Mouse (Mus musculus) liver, postnatal 0 days (tissue): ENCODE measurements around the gene Vwa7. TPM values are rescaled to one million over a fixed set of nuclear protein-coding genes. Genes with fewer than 3 reads are reported as not detected.

ENCODE experiments used
- ATAC-seq: fragments of 200-750 bp; cut with Nextera tagmentation; 2 replicates; pipeline ENCODE4 v1.8.0; 2017; ENCODE audit warnings: mild to moderate bottlenecking, moderate library complexity
- DNase-seq: peaks from one replicate; pipeline ENCODE4 v3.0.0-alpha.2; 2016
- H3K27ac ChIP-seq: fragments of 300-500 bp; sonication (generic); 2 replicates; pipeline ENCODE4 v1.5.1; 2014; ENCODE audit warnings: antibody characterized with exemption, moderate library complexity, mild to moderate bottlenecking, low read depth
- H3K27me3 ChIP-seq: fragments of 300-500 bp; sonication (generic); 2 replicates; pipeline ENCODE4 v1.6.1; 2014; ENCODE audit warnings: low read length, control low read depth, mixed read lengths; ENCODE audit not compliant: insufficient read depth
- H3K36me3 ChIP-seq: fragments of 300-500 bp; sonication (generic); replicated peaks from 2 replicates; pipeline ENCODE4 v1.6.1; 2014; ENCODE audit warnings: mild to moderate bottlenecking, control low read depth, low read length, moderate library complexity, mixed read lengths; ENCODE audit not compliant: insufficient read depth
- H3K4me1 ChIP-seq: fragments of 300-500 bp; sonication (generic); 2 replicates; pipeline ENCODE4 v1.6.1; 2014; ENCODE audit warnings: antibody characterized with exemption, mild to moderate bottlenecking, control low read depth; ENCODE audit not compliant: insufficient read depth
- H3K4me2 ChIP-seq: fragments of 300-500 bp; sonication (generic); 2 replicates; pipeline ENCODE4 v1.6.1; 2014; ENCODE audit warnings: low read depth, mild to moderate bottlenecking, low read length, moderate library complexity, mixed read lengths
- H3K4me3 ChIP-seq: fragments of 300-500 bp; sonication (generic); 2 replicates; pipeline ENCODE4 v1.5.1; 2014; ENCODE audit warnings: low read depth, low read length
- H3K9ac ChIP-seq: fragments of 300-500 bp; sonication (generic); replicated peaks from 2 replicates; pipeline ENCODE4 v1.6.1; 2014; ENCODE audit warnings: mild to moderate bottlenecking, moderate library complexity
- H3K9me3 ChIP-seq: fragments of 300-500 bp; sonication (generic); 2 replicates; pipeline ENCODE4 v1.6.1; 2016; ENCODE audit warnings: mild to moderate bottlenecking, control low read depth, low read length, mixed read lengths
- CTCF ChIP-seq: sonication (generic); IDR thresholded peaks from 2 replicates; pipeline ENCODE4 v1.5.1; 2016; ENCODE audit warnings: antibody characterized with exemption, low read depth
- EP300 ChIP-seq: IDR thresholded peaks from 2 replicates; pipeline ENCODE4 v1.6.1; 2016; ENCODE audit warnings: antibody characterized with exemption, low read depth, mild to moderate bottlenecking
- WGBS: fragments of 180-500 bp; shearing (Covaris S2); extraction: QIAGEN DNeasy Blood & Tissue Kit; methylation state at CpG from one replicate; pipeline ENCODE4 v1.1.7; 2014; ENCODE audit not compliant: insufficient replicate concordance; 5-methylcytosine and 5-hydroxymethylcytosine counted together
- polyA plus RNA-seq: library from polyadenylated mRNA; unstranded; fragments of >200 nt; fragmentation: Nextera tagmentation; extraction: Ambion mirVana; gene quantifications from 2 replicates; pipeline ENCODE4 v1.2.1, GENCODE M21; 2015

Gene Vwa7
- polyA plus RNA-seq, 1 experiment from 2014 or later, result 0.12 TPM

- Histone ChIP-seq H3K36me3 (no peaks in the 10 kb centered on the region), H3K27me3 (0 out of 2 replicates have a peak, but pooled peaks cover 3% of the 10 kb centered on the region), H3K27ac (0 out of 2 replicates have a peak overlapping the region, but pooled peaks have one; percentile 2), H3K4me2 (peak overlapping the region; percentile 27; the same call in 1 of the 2 replicates), H3K4me1 (peaks cover 25% of the 10 kb centered on the region), H3K9me3 (no peaks in the 10 kb centered on the region), H3K9ac (no peak overlapping the region), H3K4me3 (no peak overlapping the region)
- DNase-seq, result peak; percentile 12
- TF ChIP-seq EP300 (no peak), CTCF (no peak; the same call in 1 of the 2 replicates)
- WGBS, result 78% methylated on average over 5 of the region's 5 CpGs
- no peak for ATAC-seq
Measured at GRCm38 (mm10) chr17:35023221-35023620, 6.8 kb downstream of the Vwa7 start.

- Histone ChIP-seq H3K27me3 (0 out of 2 replicates have a peak, but pooled peaks cover 3% of the 10 kb centered on the region), H3K36me3 (no peaks in the 10 kb centered on the region), H3K4me1 (peaks cover 25% of the 10 kb centered on the region), H3K4me2 (peak overlapping the region; percentile 27; the same call in 1 of the 2 replicates), H3K4me3 (no peak overlapping the region), H3K27ac (0 out of 2 replicates have a peak overlapping the region, but pooled peaks have one; percentile 2), H3K9ac (no peak overlapping the region), H3K9me3 (no peaks in the 10 kb centered on the region)
- ATAC-seq, result peak; percentile 70
- no peak for TF ChIP-seq EP300
- TF ChIP-seq CTCF, result no peak
- DNase-seq, result peak; percentile 51
- 19% methylated on average over 4 of the region's 4 CpGs for WGBS
Measured at GRCm38 (mm10) chr17:35023756-35024155, 7.4 kb downstream of the Vwa7 start.

GRCm38 (mm10) chr17:35024261-35024660 lies 7.9 kb downstream of the Vwa7 start:
- Histone ChIP-seq H3K9me3 (no peaks in the 10 kb centered on the region), H3K4me2 (no peak overlapping the region), H3K9ac (no peak overlapping the region), H3K27me3 (0 out of 2 replicates have a peak, but pooled peaks cover 3% of the 10 kb centered on the region), H3K36me3 (no peaks in the 10 kb centered on the region), H3K4me3 (no peak overlapping the region), H3K4me1 (peaks cover 26% of the 10 kb centered on the region), H3K27ac (0 out of 2 replicates have a peak overlapping the region, but pooled peaks have one; percentile 36)
- WGBS, result 49% methylated on average over 13 of the region's 13 CpGs
- TF ChIP-seq EP300 (no peak), CTCF (no peak)
- DNase-seq (peak; percentile 17), ATAC-seq (no peak)

DNA sequence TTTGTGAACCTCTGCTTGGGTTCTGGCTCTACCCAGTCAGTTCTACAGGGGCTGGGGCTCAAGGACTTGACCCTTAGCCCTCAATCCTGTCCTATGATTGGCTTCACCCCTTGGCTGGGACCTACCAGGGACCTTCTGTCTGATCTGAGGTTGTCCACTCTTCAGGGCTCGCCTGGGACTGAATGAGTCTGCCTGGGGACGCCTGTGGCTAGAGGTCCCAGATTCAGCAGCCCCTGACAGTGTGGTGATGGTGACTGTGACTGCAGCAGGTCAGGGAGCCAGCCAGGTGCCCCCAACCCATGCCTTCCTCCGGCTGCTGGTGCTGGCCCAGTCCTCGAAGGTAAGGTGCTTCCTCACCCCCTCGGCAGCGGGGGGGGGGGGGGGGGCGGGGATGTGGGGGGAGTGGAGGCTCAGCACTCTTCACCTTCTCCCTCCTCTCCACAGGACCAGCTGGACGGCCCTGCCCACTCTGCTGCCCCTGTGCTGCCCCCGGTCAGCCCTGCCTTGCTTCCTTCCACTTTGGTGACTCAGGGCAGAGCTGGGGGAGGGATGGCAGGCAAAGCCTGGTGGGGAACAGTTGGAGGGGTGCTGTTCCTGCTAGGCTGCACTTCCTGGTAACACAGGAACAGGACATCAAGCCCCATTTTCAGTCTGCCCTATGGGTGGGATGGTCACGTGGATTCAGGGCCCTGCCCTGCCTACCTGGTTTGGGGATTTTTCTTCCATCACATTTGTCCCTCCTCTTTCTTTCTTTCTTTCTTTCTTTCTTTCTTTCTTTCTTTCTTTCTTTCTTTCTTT lies 8.5 kb downstream of the Vwa7 start:
- Histone ChIP-seq H3K27me3 (0 out of 2 replicates have a peak, but pooled peaks cover 3% of the 10 kb centered on the region), H3K27ac (0 out of 2 replicates have a peak overlapping the region, but pooled peaks have one; percentile 36), H3K9ac (no peak overlapping the region), H3K36me3 (no peaks in the 10 kb centered on the region), H3K4me3 (no peak overlapping the region), H3K4me1 (peaks cover 32% of the 10 kb centered on the region), H3K4me2 (0 out of 2 replicates have a peak overlapping the region, but pooled peaks have one; percentile 6), H3K9me3 (no peaks in the 10 kb centered on the region)
- TF ChIP-seq CTCF, result no peak
- TF ChIP-seq EP300, result no peak
- peak; percentile 34 for DNase-seq
- WGBS, result 58% methylated on average over 6 of the region's 10 CpGs
- no peak for ATAC-seq

DNA sequence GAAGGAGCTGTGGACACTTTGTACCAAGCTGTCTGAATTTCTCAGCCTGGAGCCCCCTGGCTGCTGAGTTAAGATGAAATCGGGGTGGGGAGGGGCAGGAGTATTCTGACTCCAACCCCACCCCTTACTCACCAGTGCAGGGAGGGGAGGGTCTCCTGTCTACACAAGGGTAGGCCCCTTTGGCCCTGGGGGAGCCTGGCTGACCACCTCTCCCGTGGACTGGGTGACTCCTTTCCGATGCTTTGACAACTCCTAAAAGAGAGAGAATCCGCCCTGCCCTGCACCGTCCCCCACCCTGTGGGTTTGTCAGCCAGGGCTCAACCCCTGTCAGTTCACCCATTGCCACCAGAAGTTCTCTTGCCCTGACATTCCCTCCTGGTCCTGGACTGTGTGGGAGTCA lies 9.8 kb downstream of the Vwa7 start:
- 0 out of 2 replicates have a peak, but pooled peaks cover 3% of the 10 kb centered on the region for H3K27me3 ChIP-seq
- no peak overlapping the region for H3K4me3 ChIP-seq
- no peak overlapping the region for H3K9ac ChIP-seq
- 87% methylated on average over 5 of the region's 5 CpGs for WGBS
- no peaks in the 10 kb centered on the region for H3K9me3 ChIP-seq
- TF ChIP-seq EP300, result no peak
- TF ChIP-seq CTCF, result no peak
- H3K36me3 ChIP-seq, result no peaks in the 10 kb centered on the region
- H3K4me1 ChIP-seq, result peaks cover 30% of the 10 kb centered on the region
- DNase-seq (peak; percentile 13), ATAC-seq (no peak)
- H3K4me2 ChIP-seq, result no peak overlapping the region
- H3K27ac ChIP-seq, result no peak overlapping the region

DNA sequence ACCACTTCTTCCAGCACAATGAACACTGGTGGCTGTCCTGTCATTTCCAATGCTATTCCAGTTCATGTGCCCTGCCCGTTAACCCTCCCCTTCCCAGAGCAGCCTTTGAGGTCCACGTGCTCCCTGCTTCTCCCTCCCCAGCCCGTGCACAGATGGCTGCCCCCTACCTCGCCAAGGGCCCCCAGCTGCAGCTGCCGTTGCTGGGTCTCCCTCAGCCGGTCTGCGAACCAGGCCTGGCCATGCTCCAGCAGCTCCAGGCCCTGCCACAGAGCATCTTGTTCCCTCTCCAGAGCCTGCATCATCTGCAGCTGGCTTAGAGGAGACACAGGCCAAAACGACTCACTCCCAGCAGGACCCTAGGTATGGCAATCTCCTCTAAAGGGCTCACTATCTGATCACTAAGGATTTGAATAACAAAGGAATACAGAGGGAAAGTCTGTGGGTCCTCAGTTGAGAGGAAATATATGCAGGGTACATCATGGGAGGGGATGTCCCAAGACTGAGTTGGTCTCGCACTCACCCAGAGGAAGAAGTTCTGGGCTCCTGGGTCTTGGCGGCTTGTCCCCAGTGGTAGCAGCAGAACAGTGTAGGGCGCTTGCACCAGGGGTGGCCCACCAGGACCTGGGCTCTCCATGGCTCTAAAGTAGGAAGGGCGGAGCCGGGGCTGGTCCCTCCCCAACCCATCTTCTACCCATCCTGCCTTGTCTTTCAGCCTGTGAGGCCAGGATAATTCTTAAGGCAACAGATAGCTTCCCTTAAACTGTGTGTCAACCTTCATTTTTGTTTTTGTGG lies 11.1 kb downstream of the Vwa7 start, which contains the start of gene Sapcd1:
Gene Sapcd1, minus strand, starts transcription at position 740 of the 792 bp plus-strand sequence.
- no peak for TF ChIP-seq EP300
- no peak for TF ChIP-seq CTCF
- ATAC-seq, result peak; percentile 25; the same call in 1 of the 2 replicates
- Histone ChIP-seq H3K4me3 (no peak within 1 kb of the TSS), H3K4me1 (peaks cover 27% of the 10 kb centered on the region), H3K4me2 (no peak within 1 kb of the TSS), H3K9ac (no peak within 1 kb of the TSS), H3K36me3 (no peaks in the 10 kb centered on the region), H3K27ac (peak within 1 kb of the TSS; percentile 77), H3K27me3 (0 out of 2 replicates have a peak, but pooled peaks cover 3% of the 10 kb centered on the region), H3K9me3 (no peaks in the 10 kb centered on the region)
- WGBS, result 44% methylated on average over 13 of the region's 13 CpGs
- DNase-seq, result peak; percentile 62
